10 mouse cellular contexts compared by ENCODE assay signal in genomic region chr8:121118634-121119420, GRCm38 (mm10). TPM values are rescaled to one million over a fixed set of nuclear protein-coding genes. Genes with fewer than 3 reads are reported as not detected.
A peak's percentile ranks its signal among the peaks of the same experiment; 100 is the strongest.
DNase-seq lines count a peak whose midpoint lies in the region; ATAC-seq lines count a peak whose summit lies in the region.
"Had no signal": no experiment of that assay in that cellular context is flagged by ENCODE, and none has a peak within 500 bp of the region (broad histone marks: within the 10 kb centered on the region; RNA-seq: fewer than 3 reads in every experiment).

No protein-coding gene starts in this region.

- no peak for ATAC-seq in forebrain, embryonic 11.5 days (replicated peaks; ENCODE audit: low FRiP score)
- ATAC-seq in forebrain, embryonic 13.5 days = no peak
- ATAC-seq in kidney, embryonic 16.5 days (ENCODE audit: low FRiP score, low TSS enrichment) = no peak
- no peak for ATAC-seq in embryonic facial prominence, embryonic 13.5 days (ENCODE audit: insufficient number of reproducible peaks, insufficient read depth, low FRiP score, low TSS enrichment, low read depth)
- no peak for ATAC-seq in limb, embryonic 15.5 days (ENCODE audit: insufficient number of reproducible peaks, low FRiP score, low TSS enrichment, low read depth)

- peaks cover 97% of the 10 kb centered on the region for H3K27me3 ChIP-seq in forebrain, embryonic 11.5 days (ENCODE audit: control insufficient read depth, insufficient read depth, low read length)
- H3K27me3 ChIP-seq in forebrain, embryonic 13.5 days = peaks cover 100% of the 10 kb centered on the region
- peaks cover 28% of the 10 kb centered on the region for H3K27me3 ChIP-seq in kidney, embryonic 16.5 days (ENCODE audit: insufficient read depth, low read length)
- peaks cover 95% of the 10 kb centered on the region for H3K27me3 ChIP-seq in embryonic facial prominence, embryonic 13.5 days
- H3K27me3 ChIP-seq in limb, embryonic 15.5 days = peaks cover 92% of the 10 kb centered on the region

- H3K4me1 ChIP-seq in forebrain, embryonic 11.5 days (replicated peaks; ENCODE audit: control insufficient read depth, insufficient read depth, low read length) = peaks cover 11% of the 10 kb centered on the region; the same call in 1 of the 2 replicates
- H3K4me1 ChIP-seq in forebrain, embryonic 13.5 days = peaks cover 15% of the 10 kb centered on the region
- H3K4me1 ChIP-seq in kidney, embryonic 16.5 days (ENCODE audit: insufficient read depth, low read length) = peaks cover 38% of the 10 kb centered on the region
- peaks cover 33% of the 10 kb centered on the region for H3K4me1 ChIP-seq in embryonic facial prominence, embryonic 13.5 days
- peaks cover 31% of the 10 kb centered on the region for H3K4me1 ChIP-seq in limb, embryonic 15.5 days

- peak; percentile 50 for DNase-seq in forebrain, embryonic 11.5 days (ENCODE audit: low spot score)
- DNase-seq in kidney, postnatal 14 days = no peak
- no peak for DNase-seq in adrenal gland, adult 18-20 months (ENCODE audit: low spot score in 2 of 2)
- DNase-seq in left cerebral cortex, adult 18-20 months (ENCODE audit: low spot score in 2 of 2) = no peak

- no peak overlapping the region for H3K27ac ChIP-seq in forebrain, embryonic 11.5 days (ENCODE audit: low read depth, low read length)
- no peak overlapping the region for H3K27ac ChIP-seq in forebrain, embryonic 13.5 days
- H3K27ac ChIP-seq in kidney, embryonic 16.5 days (ENCODE audit: low read length) = peak overlapping the region; percentile 94
- no peak overlapping the region for H3K27ac ChIP-seq in embryonic facial prominence, embryonic 13.5 days
- no peak overlapping the region for H3K27ac ChIP-seq in limb, embryonic 15.5 days

- no peak overlapping the region for H3K4me3 ChIP-seq in forebrain, embryonic 11.5 days (ENCODE audit: low read depth, low read length)
- H3K4me3 ChIP-seq in forebrain, embryonic 13.5 days = no peak overlapping the region
- H3K4me3 ChIP-seq in kidney, embryonic 16.5 days (ENCODE audit: low read length) = peak overlapping the region; percentile 70
- H3K4me3 ChIP-seq in embryonic facial prominence, embryonic 13.5 days = peak overlapping the region; percentile 59
- peak overlapping the region; percentile 57 for H3K4me3 ChIP-seq in limb, embryonic 15.5 days

- H3K4me2 ChIP-seq in forebrain, embryonic 11.5 days (ENCODE audit: low read depth, low read length, severe bottlenecking) = no peak overlapping the region
- H3K4me2 ChIP-seq in forebrain, embryonic 13.5 days = no peak overlapping the region
- H3K4me2 ChIP-seq in kidney, embryonic 16.5 days (replicated peaks; ENCODE audit: low read depth, low read length) = peak overlapping the region; percentile 56
- peak overlapping the region; percentile 92 for H3K4me2 ChIP-seq in embryonic facial prominence, embryonic 13.5 days
- peak overlapping the region; percentile 84 for H3K4me2 ChIP-seq in limb, embryonic 15.5 days

- no peaks in the 10 kb centered on the region for H3K36me3 ChIP-seq in forebrain, embryonic 11.5 days (ENCODE audit: control insufficient read depth, insufficient read depth, low read length)
- no peaks in the 10 kb centered on the region for H3K36me3 ChIP-seq in forebrain, embryonic 13.5 days (ENCODE audit: poor library complexity, severe bottlenecking)
- peaks cover 17% of the 10 kb centered on the region; the same call in 1 of the 2 replicates for H3K36me3 ChIP-seq in kidney, embryonic 16.5 days (ENCODE audit: insufficient read depth, low read length)
- no peaks in the 10 kb centered on the region for H3K36me3 ChIP-seq in embryonic facial prominence, embryonic 13.5 days
- H3K36me3 ChIP-seq in limb, embryonic 15.5 days = no peaks in the 10 kb centered on the region

- no peaks in the 10 kb centered on the region for H3K9me3 ChIP-seq in forebrain, embryonic 11.5 days (ENCODE audit: control insufficient read depth, low read length)
- no peaks in the 10 kb centered on the region for H3K9me3 ChIP-seq in forebrain, embryonic 13.5 days (replicated peaks)
- H3K9me3 ChIP-seq in kidney, embryonic 16.5 days (ENCODE audit: low read length) = no peaks in the 10 kb centered on the region
- 0 out of 2 replicates have a peak, but pooled peaks cover 3% of the 10 kb centered on the region for H3K9me3 ChIP-seq in embryonic facial prominence, embryonic 13.5 days
- no peaks in the 10 kb centered on the region for H3K9me3 ChIP-seq in limb, embryonic 15.5 days

- H3K9ac ChIP-seq in forebrain, embryonic 11.5 days (ENCODE audit: low read length) = no peak overlapping the region
- H3K9ac ChIP-seq in forebrain, embryonic 13.5 days = no peak overlapping the region
- peak overlapping the region; percentile 89 for H3K9ac ChIP-seq in kidney, embryonic 16.5 days (replicated peaks; ENCODE audit: low read length)
- H3K9ac ChIP-seq in embryonic facial prominence, embryonic 13.5 days = peak overlapping the region; percentile 65
- H3K9ac ChIP-seq in limb, embryonic 15.5 days = no peak overlapping the region

- WGBS in forebrain, embryonic 11.5 days = 1% methylated on average over 18 of the region's 18 CpGs
- under 1% methylated on average over 18 of the region's 18 CpGs for WGBS in forebrain, embryonic 13.5 days
- 3% methylated on average over 18 of the region's 18 CpGs for WGBS in kidney, embryonic 16.5 days
- WGBS in embryonic facial prominence, embryonic 13.5 days = 3% methylated on average over 18 of the region's 18 CpGs
- WGBS in limb, embryonic 15.5 days = 7% methylated on average over 18 of the region's 18 CpGs

RNA-seq across cellular contexts. Expression of gene Foxc2, which starts 2.9 kb away (rescaled TPM):
- 6.1 and 6.3 TPM in 2 replicates for polyA plus RNA-seq in forebrain, embryonic 11.5 days (2014; fragmentation: Nextera tagmentation; extraction: Ambion mirVana)
- 0.79 and 0.90 TPM in 2 replicates for polyA plus RNA-seq in forebrain, embryonic 13.5 days (2015; fragmentation: Nextera tagmentation; extraction: Ambion mirVana)
- polyA plus RNA-seq in kidney, embryonic 16.5 days (2015; fragmentation: Nextera tagmentation; extraction: Ambion mirVana) = 24.9 and 27.3 TPM in 2 replicates
- polyA plus RNA-seq in embryonic facial prominence, embryonic 13.5 days (2015; fragmentation: Nextera tagmentation; extraction: Ambion mirVana) = 3.2 and 3.3 TPM in 2 replicates
- polyA plus RNA-seq in limb, embryonic 15.5 days (2015; fragmentation: Nextera tagmentation; extraction: Ambion mirVana) = 6.4 and 6.8 TPM in 2 replicates
- total RNA-seq in adrenal gland, adult 18-20 months (2021) = 1 to 10 TPM; 2.8 to 4.1 TPM
- 1 to 10 TPM; 2.3 to 2.6 TPM for total RNA-seq in left cerebral cortex, adult 18-20 months (2021)
- total RNA-seq: common myeloid progenitor, adult 5-6 weeks had no signal

RNA-seq across cellular contexts. Expression of gene Foxl1, which starts 8.9 kb away (rescaled TPM):
- polyA plus RNA-seq in forebrain, embryonic 11.5 days (2014; fragmentation: Nextera tagmentation; extraction: Ambion mirVana) = 0.39 and 0.81 TPM in 2 replicates
- polyA plus RNA-seq in forebrain, embryonic 13.5 days (2015; fragmentation: Nextera tagmentation; extraction: Ambion mirVana) = 0.12 TPM in 1 of 2 replicates, not detected in the other
- 6.5 and 6.7 TPM in 2 replicates for polyA plus RNA-seq in kidney, embryonic 16.5 days (2015; fragmentation: Nextera tagmentation; extraction: Ambion mirVana)
- 0.28 and 0.34 TPM in 2 replicates for polyA plus RNA-seq in embryonic facial prominence, embryonic 13.5 days (2015; fragmentation: Nextera tagmentation; extraction: Ambion mirVana)
- polyA plus RNA-seq in limb, embryonic 15.5 days (2015; fragmentation: Nextera tagmentation; extraction: Ambion mirVana) = 0.20 and 0.29 TPM in 2 replicates
- total RNA-seq in adrenal gland, adult 18-20 months (2021) = under 1 TPM; 0.26 to 0.27 TPM
- under 1 TPM in 1 of 2 experiments, not detected in 1; 0.16 TPM for total RNA-seq in left cerebral cortex, adult 18-20 months (2021)
- total RNA-seq: common myeloid progenitor, adult 5-6 weeks; layer of hippocampus, postnatal 14 days had no signal

RNA-seq across cellular contexts. Expression of gene Mthfsd, which starts 10.6 kb away (rescaled TPM):
- 52.8 and 58.7 TPM in 2 replicates for polyA plus RNA-seq in forebrain, embryonic 11.5 days (2014; fragmentation: Nextera tagmentation; extraction: Ambion mirVana)
- polyA plus RNA-seq in forebrain, embryonic 13.5 days (2015; fragmentation: Nextera tagmentation; extraction: Ambion mirVana) = 48.1 and 59.3 TPM in 2 replicates
- 75.7 and 81.1 TPM in 2 replicates for polyA plus RNA-seq in kidney, embryonic 16.5 days (2015; fragmentation: Nextera tagmentation; extraction: Ambion mirVana)
- polyA plus RNA-seq in embryonic facial prominence, embryonic 13.5 days (2015; fragmentation: Nextera tagmentation; extraction: Ambion mirVana) = 60.5 and 70.5 TPM in 2 replicates
- polyA plus RNA-seq in limb, embryonic 15.5 days (2015; fragmentation: Nextera tagmentation; extraction: Ambion mirVana) = 61.1 and 62.0 TPM in 2 replicates
- 10 to 100 TPM; 28.4 to 30.6 TPM for total RNA-seq in adrenal gland, adult 18-20 months (2021)
- total RNA-seq in left cerebral cortex, adult 18-20 months (2021) = 10 to 100 TPM; 37.1 to 43.3 TPM

RNA-seq across cellular contexts. Expression of gene Foxf1, which starts 34.6 kb away (rescaled TPM):
- polyA plus RNA-seq in forebrain, embryonic 11.5 days (2014; fragmentation: Nextera tagmentation; extraction: Ambion mirVana) = 0.17 and 0.91 TPM in 2 replicates
- 0.28 and 0.50 TPM in 2 replicates for polyA plus RNA-seq in forebrain, embryonic 13.5 days (2015; fragmentation: Nextera tagmentation; extraction: Ambion mirVana)
- 1.5 and 4.6 TPM in 2 replicates for polyA plus RNA-seq in kidney, embryonic 16.5 days (2015; fragmentation: Nextera tagmentation; extraction: Ambion mirVana)
- 10.7 and 15.1 TPM in 2 replicates for polyA plus RNA-seq in embryonic facial prominence, embryonic 13.5 days (2015; fragmentation: Nextera tagmentation; extraction: Ambion mirVana)
- 0.22 and 0.37 TPM in 2 replicates for polyA plus RNA-seq in limb, embryonic 15.5 days (2015; fragmentation: Nextera tagmentation; extraction: Ambion mirVana)
- total RNA-seq in adrenal gland, adult 18-20 months (2021) = under 1 TPM; 0.36 to 0.38 TPM
- under 1 TPM; 0.67 to 0.98 TPM for total RNA-seq in left cerebral cortex, adult 18-20 months (2021)
- total RNA-seq: common myeloid progenitor, adult 5-6 weeks had no signal

Comparison
In these comparisons a context has a peak if more than half of its experiments do, and no peak if none do; other contexts are left out.
1. H3K4me2 ChIP-seq: peak in kidney, embryonic 16.5 days (single experiment), embryonic facial prominence, embryonic 13.5 days (single experiment) and limb, embryonic 15.5 days (single experiment); none in forebrain, embryonic 11.5 days (single experiment) and forebrain, embryonic 13.5 days (single experiment).
2. H3K4me3 ChIP-seq: peak in kidney, embryonic 16.5 days (single experiment), embryonic facial prominence, embryonic 13.5 days (single experiment) and limb, embryonic 15.5 days (single experiment); none in forebrain, embryonic 11.5 days (single experiment) and forebrain, embryonic 13.5 days (single experiment).
3. H3K9ac ChIP-seq: peak in kidney, embryonic 16.5 days (single experiment) and embryonic facial prominence, embryonic 13.5 days (single experiment); none in forebrain, embryonic 11.5 days (single experiment), forebrain, embryonic 13.5 days (single experiment) and limb, embryonic 15.5 days (single experiment).